Mouse (Mus musculus) telencephalon, adult 2 months (tissue): ENCODE data around the gene Ggcx.

Experiments used
- DNase-seq: peaks from one replicate; pipeline ENCODE4 v3.0.0-alpha.2; 2011; ENCODE audit warnings: low read depth, low spot score

Ggcx gene

GRCm38 (mm10) chr6:72387816-72388215 is 26.3 kb upstream of the Ggcx start:
- no peak for DNase-seq

- no peak for DNase-seq
Observed at GRCm38 (mm10) chr6:72388266-72388665, 25.8 kb upstream of the Ggcx start.

- no peak for DNase-seq
Observed at GRCm38 (mm10) chr6:72388791-72389329, 25.2 kb upstream of the Ggcx start.

GRCm38 (mm10) chr6:72389471-72389940 is 24.6 kb upstream of the Ggcx start:
- no peak for DNase-seq

GRCm38 (mm10) chr6:72389941-72390771 is 24.0 kb upstream of the Ggcx start, which contains the start of gene Vamp8:
TSS of gene Vamp8 (minus strand) at chr6:72390703.
- DNase-seq: no peak

- no peak for DNase-seq
Observed at GRCm38 (mm10) chr6:72390795-72391521, 23.1 kb upstream of the Ggcx start.

- no peak for DNase-seq
Observed at GRCm38 (mm10) chr6:72392341-72392740, 21.8 kb upstream of the Ggcx start.

GRCm38 (mm10) chr6:72396837-72397251 is 17.3 kb upstream of the Ggcx start:
- DNase-seq: no peak

GRCm38 (mm10) chr6:72399967-72400366 is 14.1 kb upstream of the Ggcx start:
- no peak for DNase-seq

- DNase-seq: no peak
Observed at GRCm38 (mm10) chr6:72401875-72402274, 12.2 kb upstream of the Ggcx start.

- no peak for DNase-seq
Observed at GRCm38 (mm10) chr6:72405356-72405755, 8.8 kb upstream of the Ggcx start.

GRCm38 (mm10) chr6:72407119-72407518 is 7.0 kb upstream of the Ggcx start:
- peak; percentile 87 for DNase-seq

GRCm38 (mm10) chr6:72409567-72409966 is 4.5 kb upstream of the Ggcx start:
- peak; percentile 65 for DNase-seq

- no peak for DNase-seq
Observed at GRCm38 (mm10) chr6:72410003-72410402, 4.1 kb upstream of the Ggcx start.

- DNase-seq: no peak
Observed at GRCm38 (mm10) chr6:72410518-72410917, 3.6 kb upstream of the Ggcx start.

- DNase-seq: no peak
Observed at GRCm38 (mm10) chr6:72415181-72415580, 1.1 kb downstream of the Ggcx start.

- DNase-seq: no peak
Observed at GRCm38 (mm10) chr6:72415964-72416772, 2.1 kb downstream of the Ggcx start.

GRCm38 (mm10) chr6:72418279-72418678 is 4.2 kb downstream of the Ggcx start:
- DNase-seq: no peak

GRCm38 (mm10) chr6:72419806-72420205 is 5.7 kb downstream of the Ggcx start:
- DNase-seq: no peak

- DNase-seq: no peak
Observed at GRCm38 (mm10) chr6:72420901-72421300, 6.8 kb downstream of the Ggcx start.

- DNase-seq: no peak
Observed at GRCm38 (mm10) chr6:72425646-72426045, 11.5 kb downstream of the Ggcx start.

GRCm38 (mm10) chr6:72428036-72428435 is 13.9 kb downstream of the Ggcx start:
- peak; percentile 40 for DNase-seq
